Mouse (Mus musculus) C2C12 (cell line): ENCODE results near the gene Med16.
"Not testable (repeated sequence)": the region's sequence is repeated elsewhere in the genome, so short reads cannot be mapped to it uniquely, and the experiment has no call there.

ENCODE experiments used
- CEBPB ChIP-seq: IDR thresholded peaks from one replicate; pipeline ENCODE4 v1.6.1; 2011; ENCODE audit warnings: low read depth, mild to moderate bottlenecking, control low read depth, moderate library complexity
- CTCF ChIP-seq: IDR thresholded peaks from one replicate; pipeline ENCODE4 v1.5.1; 2011; ENCODE audit not compliant: control insufficient read depth, insufficient read depth, insufficient read length
- FOSL1 ChIP-seq: IDR thresholded peaks from one replicate; pipeline ENCODE4 v1.8.0; 2011; ENCODE audit warnings: mild to moderate bottlenecking, low read length; ENCODE audit not compliant: poor library complexity, insufficient read depth, severe bottlenecking
- MAX ChIP-seq: IDR thresholded peaks from one replicate; pipeline ENCODE4 v1.6.1; 2011; ENCODE audit warnings: mild to moderate bottlenecking, control low read depth
- MYOD1 ChIP-seq: IDR thresholded peaks from one replicate; pipeline ENCODE4 v1.6.1; 2011; ENCODE audit warnings: low read depth; ENCODE audit not compliant: control insufficient read depth, insufficient read length
- MYOG ChIP-seq: IDR thresholded peaks from one replicate; pipeline ENCODE4 v1.6.1; 2011; ENCODE audit not compliant: control insufficient read depth, insufficient read length; ENCODE audit errors: extremely low read depth
- USF1 ChIP-seq: IDR thresholded peaks from one replicate; pipeline ENCODE4 v1.6.1; 2011; ENCODE audit warnings: low read depth, mild to moderate bottlenecking, control low read depth, moderate library complexity

GRCm38 (mm10) chr10:79892451-79893118 lies 16.1 kb downstream of the Med16 start:
- peak; percentile 80 for TF ChIP-seq CTCF
- TF ChIP-seq USF1, MYOD1, MYOG, MAX, CEBPB, FOSL1: not testable (repeated sequence)
